Mouse (Mus musculus) kidney, embryonic 16.5 days (tissue): ENCODE results near the gene Rras. TPM values are rescaled to one million over a fixed set of nuclear protein-coding genes. Genes with fewer than 3 reads are reported as not detected.

Experiments
- ATAC-seq: fragments of 200-750 bp; cut with Nextera tagmentation; 2 replicates; pipeline ENCODE4 v1.8.0; 2017; ENCODE audit warnings: moderate TSS enrichment; ENCODE audit not compliant: low FRiP score, low TSS enrichment
- H3K27ac ChIP-seq: fragments of 300-500 bp; sonication (generic); 2 replicates; pipeline ENCODE4 v1.5.1; 2014; ENCODE audit warnings: low read length
- H3K27me3 ChIP-seq: fragments of 300-500 bp; sonication (generic); 2 replicates; pipeline ENCODE4 v1.6.1; 2014; ENCODE audit warnings: low read length, control low read depth, mixed read lengths; ENCODE audit not compliant: insufficient read depth
- H3K36me3 ChIP-seq: fragments of 300-500 bp; sonication (generic); 2 replicates; pipeline ENCODE4 v1.6.1; 2014; ENCODE audit warnings: low read length, control low read depth, mixed read lengths; ENCODE audit not compliant: insufficient read depth
- H3K4me1 ChIP-seq: fragments of 300-500 bp; sonication (generic); 2 replicates; pipeline ENCODE4 v1.6.1; 2014; ENCODE audit warnings: low read length, control low read depth, mixed read lengths; ENCODE audit not compliant: insufficient read depth
- H3K4me2 ChIP-seq: fragments of 300-500 bp; sonication (generic); replicated peaks from 2 replicates; pipeline ENCODE4 v1.6.1; 2014; ENCODE audit warnings: low read depth, low read length
- H3K4me3 ChIP-seq: fragments of 300-500 bp; sonication (generic); 2 replicates; pipeline ENCODE4 v1.5.1; 2014; ENCODE audit warnings: mild to moderate bottlenecking, low read length
- H3K9ac ChIP-seq: fragments of 300-500 bp; sonication (generic); replicated peaks from 2 replicates; pipeline ENCODE4 v1.6.1; 2014; ENCODE audit warnings: low read length
- H3K9me3 ChIP-seq: fragments of 300-500 bp; sonication (generic); 2 replicates; pipeline ENCODE4 v1.6.1; 2016; ENCODE audit warnings: low read length, control low read depth
- WGBS: fragments of 180-500 bp; shearing (Covaris S2); extraction: QIAGEN DNeasy Blood & Tissue Kit; methylation state at CpG from one replicate; pipeline ENCODE4 v1.1.7; 2014; 5-methylcytosine and 5-hydroxymethylcytosine counted together
- polyA plus RNA-seq: library from polyadenylated mRNA; unstranded; fragments of >200 nt; fragmentation: Nextera tagmentation; extraction: Ambion mirVana; gene quantifications from 2 replicates; pipeline ENCODE4 v1.2.1, GENCODE M21; 2015

The Rras gene
- polyA plus RNA-seq, result 42.9 and 44.1 TPM in 2 replicates

- under 1% methylated on average over 36 of the region's 36 CpGs for WGBS
- Histone ChIP-seq H3K4me3 (peak within 1 kb of the TSS; percentile 96), H3K9ac (peak within 1 kb of the TSS; percentile 79)
Observed at GRCm38 (mm10) chr7:45017242-45018061, at the start of gene Rras. Rras (plus strand) TSS chr7:45017961.

GRCm38 (mm10) chr7:44970231-44970691 is 47.5 kb upstream of the Rras start:
- under 1% methylated on average over 36 of the region's 36 CpGs for WGBS
- ATAC-seq, result peak; percentile 97
- peak overlapping the region; percentile 71 for H3K4me3 ChIP-seq
- H3K9ac ChIP-seq, result peak overlapping the region; percentile 73
- H3K36me3 ChIP-seq, result peaks cover 9% of the 10 kb centered on the region; the same call in 1 of the 2 replicates
- peak overlapping the region; percentile 93 for H3K27ac ChIP-seq
- no peaks in the 10 kb centered on the region for H3K27me3 ChIP-seq
- H3K4me2 ChIP-seq, result peak overlapping the region; percentile 84
- peaks cover 24% of the 10 kb centered on the region for H3K4me1 ChIP-seq
- H3K9me3 ChIP-seq, result no peaks in the 10 kb centered on the region

More at GRCm38 (mm10) chr7:45017242-45018061, at the start of gene Rras:
- Histone ChIP-seq H3K27me3 (no peaks in the 10 kb centered on the region), H3K4me2 (peak within 1 kb of the TSS; percentile 89), H3K4me1 (peaks cover 21% of the 10 kb centered on the region), H3K36me3 (peaks cover 3% of the 10 kb centered on the region), H3K9me3 (no peaks in the 10 kb centered on the region), H3K27ac (peak within 1 kb of the TSS; percentile 100)
- peak; percentile 95 for ATAC-seq

- peak overlapping the region; percentile 71 for H3K4me3 ChIP-seq
- no peaks in the 10 kb centered on the region for H3K27me3 ChIP-seq
Observed at GRCm38 (mm10) chr7:44971142-44971541, 46.6 kb upstream of the Rras start.

DNA sequence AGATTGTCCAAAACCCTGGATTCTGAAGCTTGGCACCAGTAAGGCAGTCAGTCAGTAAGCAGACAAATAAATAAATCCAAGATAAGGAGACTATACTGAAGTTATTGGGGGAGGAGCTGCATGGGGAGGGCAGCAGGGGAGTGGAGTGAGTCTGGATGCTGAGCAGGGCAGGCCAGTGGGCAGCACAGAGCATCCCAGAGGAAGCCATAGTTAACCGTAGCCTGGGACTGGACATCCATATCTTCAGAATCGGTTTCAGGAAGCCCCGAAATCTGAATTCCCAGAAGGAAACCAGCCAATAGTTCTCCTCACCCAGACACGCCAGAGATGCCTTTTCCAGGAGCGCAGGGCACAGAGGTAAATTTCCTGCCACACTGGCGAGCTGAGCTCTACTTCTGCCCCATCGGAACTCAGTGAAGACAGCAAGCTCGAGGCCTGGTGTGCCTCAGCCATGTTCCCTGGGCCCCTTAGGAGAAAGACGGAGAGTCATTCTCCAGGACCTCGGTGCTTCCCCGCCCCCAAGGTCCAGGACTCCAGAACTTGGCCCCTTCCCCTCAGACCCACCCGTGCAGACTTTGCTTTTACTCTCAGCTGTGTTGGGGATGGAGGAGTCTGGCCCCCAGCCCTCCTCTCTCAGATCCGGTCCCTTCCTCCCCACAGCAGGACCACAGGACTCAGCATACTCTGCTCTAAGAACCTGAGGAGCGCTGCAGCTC is 44.2 kb upstream of the Rras start:
- ATAC-seq, result no peak
- Histone ChIP-seq H3K27ac (peak overlapping the region; percentile 28; the same call in 1 of the 2 replicates), H3K27me3 (no peaks in the 10 kb centered on the region), H3K9ac (peak overlapping the region; percentile 69), H3K4me3 (peak overlapping the region; percentile 57), H3K4me2 (peak overlapping the region; percentile 76), H3K36me3 (peaks cover 24% of the 10 kb centered on the region), H3K9me3 (no peaks in the 10 kb centered on the region), H3K4me1 (peaks cover 24% of the 10 kb centered on the region)
- 46% methylated on average over 14 of the region's 14 CpGs for WGBS

More at GRCm38 (mm10) chr7:44971142-44971541, 46.6 kb upstream of the Rras start:
- Histone ChIP-seq H3K36me3 (peaks cover 7% of the 10 kb centered on the region; the same call in 1 of the 2 replicates), H3K9ac (peak overlapping the region; percentile 73; the same call in 1 of the 2 replicates), H3K4me1 (peaks cover 24% of the 10 kb centered on the region), H3K9me3 (no peaks in the 10 kb centered on the region), H3K27ac (no peak overlapping the region), H3K4me2 (peak overlapping the region; percentile 84)
- WGBS, result 70% methylated on average over 7 of the region's 7 CpGs
- no peak for ATAC-seq

GRCm38 (mm10) chr7:44974383-44975116 is 43.2 kb upstream of the Rras start, which contains the start of gene Cpt1c:
Cpt1c (minus strand) TSS chr7:44974851.
- H3K4me1 ChIP-seq, result peaks cover 23% of the 10 kb centered on the region
- 2% methylated on average over 22 of the region's 22 CpGs for WGBS
- peak within 1 kb of the TSS; percentile 76 for H3K4me2 ChIP-seq
- peak within 1 kb of the TSS; percentile 57 for H3K4me3 ChIP-seq
- ATAC-seq, result peak; percentile 10; the same call in 1 of the 2 replicates
- H3K36me3 ChIP-seq, result peaks cover 34% of the 10 kb centered on the region
- peak within 1 kb of the TSS; percentile 86 for H3K27ac ChIP-seq
- H3K9ac ChIP-seq, result peak within 1 kb of the TSS; percentile 69
- no peaks in the 10 kb centered on the region for H3K9me3 ChIP-seq
- no peaks in the 10 kb centered on the region for H3K27me3 ChIP-seq

- H3K4me3 ChIP-seq, result peak overlapping the region; percentile 57; the same call in 1 of the 2 replicates
- H3K27ac ChIP-seq, result peak overlapping the region; percentile 86; the same call in 1 of the 2 replicates
- peaks cover 19% of the 10 kb centered on the region for H3K4me1 ChIP-seq
- no peaks in the 10 kb centered on the region for H3K27me3 ChIP-seq
- peaks cover 39% of the 10 kb centered on the region for H3K36me3 ChIP-seq
- H3K9ac ChIP-seq, result 0 out of 2 replicates have a peak overlapping the region, but pooled peaks have one; percentile 12
- H3K4me2 ChIP-seq, result peak overlapping the region; percentile 76; the same call in 1 of the 2 replicates
- no peak; the same call in 1 of the 2 replicates for ATAC-seq
- no peaks in the 10 kb centered on the region for H3K9me3 ChIP-seq
- 18% methylated on average over 6 of the region's 6 CpGs for WGBS
Observed at GRCm38 (mm10) chr7:44975117-44975419, 42.7 kb upstream of the Rras start.

GRCm38 (mm10) chr7:44978300-44978699 is 39.5 kb upstream of the Rras start:
- H3K9me3 ChIP-seq, result no peaks in the 10 kb centered on the region
- H3K4me2 ChIP-seq, result no peak overlapping the region
- no peaks in the 10 kb centered on the region for H3K27me3 ChIP-seq
- peaks cover 66% of the 10 kb centered on the region for H3K36me3 ChIP-seq
- no peak overlapping the region for H3K27ac ChIP-seq
- H3K4me1 ChIP-seq, result peaks cover 13% of the 10 kb centered on the region
- no peak overlapping the region for H3K9ac ChIP-seq
- no peak for ATAC-seq
- no peak overlapping the region for H3K4me3 ChIP-seq
- whole genome bisulfite sequencing, result 87% methylated on average over 3 of the region's 3 CpGs

- 93% methylated on average over 8 of the region's 8 CpGs for WGBS
- peaks cover 23% of the 10 kb centered on the region for H3K4me1 ChIP-seq
- no peak for ATAC-seq
Observed at GRCm38 (mm10) chr7:44981539-44981938, 36.2 kb upstream of the Rras start.

GRCm38 (mm10) chr7:44983085-44983484 is 34.7 kb upstream of the Rras start:
- Histone ChIP-seq H3K4me3 (no peak overlapping the region; the same call in 1 of the 2 replicates), H3K4me1 (peaks cover 29% of the 10 kb centered on the region), H3K36me3 (peaks cover 48% of the 10 kb centered on the region), H3K4me2 (0 out of 2 replicates have a peak overlapping the region, but pooled peaks have one; percentile 4), H3K27me3 (no peaks in the 10 kb centered on the region), H3K9ac (no peak overlapping the region), H3K27ac (no peak overlapping the region), H3K9me3 (no peaks in the 10 kb centered on the region)
- WGBS, result 34% methylated on average over 6 of the region's 6 CpGs
- no peak for ATAC-seq

More at GRCm38 (mm10) chr7:44981539-44981938, 36.2 kb upstream of the Rras start:
- Histone ChIP-seq H3K9ac (no peak overlapping the region), H3K4me2 (no peak overlapping the region), H3K27ac (no peak overlapping the region), H3K9me3 (no peaks in the 10 kb centered on the region), H3K4me3 (no peak overlapping the region), H3K36me3 (peaks cover 63% of the 10 kb centered on the region), H3K27me3 (no peaks in the 10 kb centered on the region)
